Mouse (Mus musculus): ENCODE measurements around the gene Fam184b. TPM values are rescaled to one million over a fixed set of nuclear protein-coding genes. Genes with fewer than 3 reads are reported as not detected.

Gene Fam184b
- total RNA-seq, 2 experiments from 2014 or later = 0.05 to 0.06 TPM

GRCm38 (mm10) chr5:45519960-45520808 lies 119.2 kb downstream of the Fam184b start, which contains the start of gene Med28:
Med28 (plus strand) TSS chr5:45520229.
- DNase-seq = peak; percentile 92 to 95
- intact Hi-C loops (cut with DNase I) = loop anchor here (2.0 to 10.0 kb wide), 5 partner anchors 25 to 1295 kb away; partner anchors contain the start of genes Lcorl, Ncapg and Tapt1

GRCm38 (mm10) chr5:45515151-45515743 lies 124.2 kb downstream of the Fam184b start:
- no peak for DNase-seq
- intact Hi-C loops (cut with DNase I) = no loop called here

- DNase-seq = no peak
- intact Hi-C loops (cut with DNase I) = no loop called here
These were observed 124.8 kb downstream of the Fam184b start for GRCm38 (mm10) chr5:45514599-45514998.

- intact Hi-C loops (cut with DNase I) = no loop called here
- no peak for DNase-seq
These were observed 125.9 kb downstream of the Fam184b start for GRCm38 (mm10) chr5:45513511-45513910.

DNA sequence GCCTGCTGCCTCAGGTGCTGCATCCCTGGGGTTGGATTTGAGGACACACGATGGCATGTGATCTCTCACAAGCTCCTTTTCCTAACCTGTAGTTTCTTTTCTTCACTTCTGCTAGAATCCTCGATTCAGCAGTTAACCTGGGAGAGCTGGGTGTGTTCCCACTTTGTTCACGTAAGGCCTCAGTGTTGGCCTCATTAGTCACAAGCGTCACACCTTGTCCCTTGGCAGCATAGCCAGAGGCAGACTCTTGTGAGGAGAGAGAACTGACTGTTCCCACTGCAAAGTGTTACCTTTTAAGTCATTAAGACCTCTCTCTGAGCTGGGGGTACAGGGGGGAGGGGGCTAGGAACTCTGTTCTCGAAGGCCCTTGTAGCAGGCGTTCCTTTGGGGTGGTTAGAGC lies 126.5 kb downstream of the Fam184b start:
- intact Hi-C loops (cut with DNase I) = no loop called here
- DNase-seq = no peak

DNA sequence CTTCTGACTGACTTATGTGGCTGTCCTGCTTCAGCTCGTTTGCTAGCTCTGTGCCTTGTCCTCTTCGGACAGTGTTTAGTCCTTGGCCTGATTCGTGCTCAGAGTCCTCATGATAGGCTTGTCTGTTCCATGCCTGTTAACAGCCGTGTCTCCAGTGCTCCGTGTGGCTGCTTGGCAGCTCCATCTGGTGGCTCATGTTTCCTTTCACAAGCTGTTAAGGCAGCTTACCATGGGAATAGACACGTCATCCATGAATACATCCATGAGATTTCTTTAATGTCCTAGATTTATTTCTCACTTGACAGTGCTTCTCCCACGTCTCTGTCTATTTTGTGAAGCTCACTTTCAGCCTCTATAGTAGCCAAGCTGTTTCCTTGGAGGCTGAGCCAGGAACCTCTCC lies 129.3 kb downstream of the Fam184b start:
- DNase-seq = no peak
- intact Hi-C loops (cut with DNase I) = no loop called here

DNA sequence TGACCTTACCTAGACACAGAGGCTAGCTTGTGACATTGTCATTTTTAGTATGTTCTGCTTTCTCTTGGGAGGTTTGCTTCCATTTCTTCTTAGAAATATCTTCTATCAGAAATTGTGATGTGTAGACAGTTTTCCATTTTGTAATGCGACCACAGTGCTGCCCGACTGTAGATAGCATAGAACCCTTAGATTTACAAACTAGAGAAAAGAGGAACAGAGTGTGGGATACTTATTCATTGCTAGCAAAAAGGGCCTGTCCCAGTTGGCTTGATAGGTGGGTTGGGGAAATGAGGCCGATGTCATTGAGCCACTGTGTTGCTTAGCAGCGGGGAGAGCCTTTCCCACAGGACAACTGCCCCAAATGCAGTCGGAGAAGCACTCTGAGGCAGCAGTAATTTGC lies 141.8 kb downstream of the Fam184b start:
- intact Hi-C loops (cut with DNase I) = loop anchor here (10.0 kb wide), 1 partner anchor 357 kb away; the partner anchor contains the start of gene Lcorl

GRCm38 (mm10) chr5:45496930-45497550 lies 142.4 kb downstream of the Fam184b start:
- intact Hi-C loops (cut with DNase I) = loop anchor here (10.0 kb wide), 1 partner anchor 358 kb away; the partner anchor contains the start of gene Lcorl
- DNase-seq = no peak

More for the DNA sequence above, 141.8 kb downstream of the Fam184b start:
- no peak for DNase-seq

- intact Hi-C loops (cut with DNase I) = loop anchor here (10.0 kb wide), 1 partner anchor 358 kb away; the partner anchor contains the start of gene Lcorl
- no peak for DNase-seq
These were observed 142.9 kb downstream of the Fam184b start for GRCm38 (mm10) chr5:45496479-45496878.

DNA sequence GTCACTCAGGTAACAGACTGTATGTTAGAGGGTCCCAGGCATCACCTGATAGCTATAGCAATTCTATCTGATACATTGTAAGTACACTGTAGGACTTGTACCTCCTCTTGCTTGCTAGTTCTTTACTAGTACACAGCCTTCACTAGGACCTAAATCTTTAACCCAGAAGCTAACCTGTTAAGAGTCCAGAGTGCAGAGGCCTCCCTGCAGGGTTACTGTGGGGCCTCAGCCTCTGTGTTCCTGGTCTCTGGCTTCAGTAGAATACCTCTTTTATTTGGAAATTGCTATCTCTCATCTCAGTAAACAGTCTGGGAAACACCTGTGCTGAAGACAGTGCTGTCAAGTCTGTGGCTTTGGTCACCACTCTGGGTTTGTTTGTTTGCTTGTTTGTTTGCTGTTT lies 143.4 kb downstream of the Fam184b start:
- intact Hi-C loops (cut with DNase I) = loop anchor here (10.0 kb wide), 1 partner anchor 359 kb away; the partner anchor contains the start of gene Lcorl
- DNase-seq = no peak

DNA sequence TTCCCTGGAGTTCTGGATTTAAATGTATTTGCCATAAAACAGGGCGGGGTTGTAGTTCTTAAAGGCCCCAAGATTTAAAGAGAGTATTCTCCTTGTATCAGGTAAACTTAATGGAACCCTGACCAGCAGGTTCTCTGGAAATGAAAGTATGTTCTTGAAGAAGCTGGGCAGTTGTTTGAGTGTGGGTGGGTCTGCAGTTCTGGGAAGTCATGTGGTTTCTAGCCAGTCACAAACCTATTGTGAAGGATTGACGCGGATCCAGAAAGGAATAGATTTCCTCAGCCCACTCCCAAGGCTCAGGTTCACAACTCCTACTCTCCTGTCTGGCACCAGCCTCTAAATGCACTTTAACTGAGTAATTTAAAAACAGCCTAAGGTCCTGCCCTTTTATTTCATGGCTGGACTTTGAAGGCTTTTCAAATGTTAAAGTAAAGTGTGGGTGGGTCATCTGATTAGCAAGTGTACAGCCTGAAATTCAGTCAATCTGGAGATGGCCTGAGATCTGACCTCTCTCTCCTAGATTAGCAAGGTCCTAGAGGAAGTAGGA lies 143.9 kb downstream of the Fam184b start:
- intact Hi-C loops (cut with DNase I) = loop anchor here (2.0 to 10.0 kb wide), 2 partner anchors 25 to 359 kb away; partner anchors contain the start of genes Lcorl and Med28
- DNase-seq = no peak

DNA sequence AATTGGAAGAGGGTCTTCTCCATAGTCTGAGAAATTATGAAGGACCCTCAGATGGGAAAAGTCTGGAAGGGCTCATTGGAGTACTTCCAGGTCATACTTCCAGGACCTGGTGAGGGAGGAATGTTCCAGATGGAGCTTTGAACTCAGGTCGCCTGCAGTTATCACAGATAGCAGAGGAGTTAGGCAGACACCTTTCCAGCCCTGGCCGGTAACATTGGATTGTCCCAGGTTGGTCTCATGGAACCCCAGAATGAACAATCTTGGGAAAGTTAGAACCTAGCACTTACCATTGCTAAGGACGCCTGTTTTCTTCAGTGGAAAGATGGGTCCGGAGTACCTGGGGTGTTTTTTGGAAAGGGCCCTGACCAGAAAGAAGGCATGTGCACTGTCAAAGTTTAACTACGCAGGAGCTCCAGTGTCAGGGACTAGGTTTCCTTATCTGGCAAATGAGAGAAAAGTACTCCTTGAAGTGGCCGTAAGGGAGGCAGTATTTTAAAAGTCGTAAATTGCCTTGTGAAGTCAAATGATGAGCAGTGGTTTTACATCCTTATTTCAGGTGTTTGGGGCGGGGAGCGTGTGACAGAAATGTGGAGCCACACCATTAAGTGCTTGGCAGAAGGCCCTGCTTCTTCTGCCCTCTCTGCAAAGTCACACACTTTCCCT lies 145.2 kb downstream of the Fam184b start:
- no peak for DNase-seq
- intact Hi-C loops (cut with DNase I) = loop anchor here (2.0 to 10.0 kb wide), 2 partner anchors 27 to 361 kb away; partner anchors contain the start of genes Lcorl and Med28

GRCm38 (mm10) chr5:45493191-45494092 lies 146.0 kb downstream of the Fam184b start, which contains the start of gene Lap3:
Lap3 (plus strand) TSS chr5:45493374.
- DNase-seq = peak; percentile 99
- intact Hi-C loops (cut with DNase I) = loop anchor here (1.0 to 10.0 kb wide), 4 partner anchors 27 to 361 kb away; partner anchors contain the start of genes Lcorl, Med28, Ncapg and Qdpr

- DNase-seq = no peak
- intact Hi-C loops (cut with DNase I) = loop anchor here (2.0 to 10.0 kb wide), 2 partner anchors 41 to 363 kb away; partner anchors contain the start of genes Lcorl and Qdpr
These were observed 147.6 kb downstream of the Fam184b start for GRCm38 (mm10) chr5:45491776-45492175.

DNA sequence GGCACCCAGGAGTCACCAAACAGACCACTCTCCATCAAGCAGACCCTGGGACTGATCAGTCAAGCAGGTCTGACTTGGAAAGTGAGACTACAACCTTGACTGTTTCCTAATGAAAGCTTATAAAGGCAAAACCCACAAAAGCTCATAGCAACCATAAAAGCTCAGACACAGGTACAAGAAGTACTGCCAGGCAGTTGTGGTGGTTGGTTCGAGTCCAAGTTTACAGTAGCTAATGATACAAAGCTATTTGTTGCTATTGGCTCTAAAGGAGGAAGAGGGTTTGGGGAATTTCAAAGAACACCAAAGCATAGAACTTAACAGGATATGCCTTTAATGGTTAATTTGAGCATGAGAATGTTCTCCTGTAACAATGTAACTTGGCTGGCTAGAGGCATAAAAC lies 155.8 kb downstream of the Fam184b start:
- DNase-seq = no peak
- intact Hi-C loops (cut with DNase I) = no loop called here

DNA sequence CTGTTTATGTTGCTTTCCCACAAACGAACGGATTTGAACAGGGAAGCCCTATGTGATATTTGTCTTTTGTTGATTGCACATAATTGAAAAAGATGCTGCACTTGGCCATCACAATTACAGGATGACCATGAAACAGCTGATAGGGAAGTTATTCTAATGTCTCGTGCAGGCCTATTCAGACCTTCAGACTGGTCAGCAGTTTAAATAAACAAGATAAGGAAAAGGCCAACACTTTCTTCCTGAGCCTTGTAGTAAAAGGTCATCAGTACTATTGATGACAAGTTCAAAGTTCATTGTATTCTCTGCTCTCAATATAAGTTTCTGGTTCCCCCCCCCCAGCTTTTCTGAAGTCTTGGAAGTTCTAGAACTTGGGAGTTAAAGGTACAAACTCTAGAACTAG lies 156.8 kb downstream of the Fam184b start:
- intact Hi-C loops (cut with DNase I) = no loop called here
- no peak for DNase-seq

DNA sequence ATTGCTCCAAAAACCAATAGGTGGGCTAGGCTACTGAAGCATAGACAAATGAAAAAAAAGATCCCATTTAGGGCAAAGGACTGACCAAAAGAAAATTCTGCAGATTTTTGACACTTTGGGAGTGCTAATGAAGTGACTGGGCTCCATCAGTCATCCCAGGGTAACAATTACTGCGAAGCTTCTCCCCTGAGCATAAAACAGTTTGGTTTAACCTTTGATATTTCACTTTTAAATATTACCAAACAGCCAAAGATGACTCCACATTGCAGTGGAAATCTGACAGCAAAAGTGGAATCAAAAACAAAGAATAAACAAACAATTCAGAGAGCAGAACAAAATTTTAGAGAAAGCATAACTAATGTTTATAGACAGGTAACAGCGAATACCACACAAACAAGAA lies 158.3 kb downstream of the Fam184b start:
- no peak for DNase-seq
- intact Hi-C loops (cut with DNase I) = no loop called here

DNA sequence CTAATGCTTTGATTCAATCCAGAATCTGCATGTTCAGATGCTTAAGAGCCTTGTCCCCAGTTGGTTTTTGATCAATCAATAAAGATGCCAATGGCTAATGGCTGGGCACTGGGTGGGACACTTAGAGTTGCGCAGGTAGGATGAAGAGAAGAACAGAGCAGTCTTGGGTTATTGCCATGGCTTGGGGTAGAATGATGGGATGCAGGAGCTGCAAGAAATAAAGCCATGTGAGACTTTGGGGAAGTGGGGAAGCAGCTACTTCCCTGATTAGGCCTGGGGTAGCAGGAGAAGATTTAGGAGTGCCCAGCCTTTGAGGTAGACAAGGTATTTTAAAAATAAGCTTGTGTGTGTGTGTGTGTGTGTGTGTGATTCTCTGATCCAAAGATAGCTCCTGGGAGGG lies 159.3 kb downstream of the Fam184b start:
- intact Hi-C loops (cut with DNase I) = no loop called here

More for the DNA sequence above, 159.3 kb downstream of the Fam184b start:
- DNase-seq = no peak

Data from heart, postnatal 36 days (tissue).